Mouse (Mus musculus) gastrocnemius, postnatal 4 days (tissue): ENCODE data around the gene Cib4. TPM values are rescaled to one million over a fixed set of nuclear protein-coding genes. Genes with fewer than 3 reads are reported as not detected.

Experiments used
- DNase-seq, 2 experiments: peaks; one replicate each; pipeline ENCODE4 v3.0.0; 2021 to 2022; ENCODE audit warnings: low spot score in 2 of 2, mixed read lengths in 2 of 2
- total RNA-seq, 2 experiments: library from RNA; stranded (reverse); gene quantifications; 2 replicates each; pipeline ENCODE4 v1.2.3; 2021

Cib4 gene
- total RNA-seq, 2 experiments from 2014 or later = not detected

GRCm38 (mm10) chr5:30519494-30519893, 26.1 kb downstream of the Cib4 start:
- DNase-seq = no peak

- no peak for DNase-seq
These were observed 27.1 kb downstream of the Cib4 start for GRCm38 (mm10) chr5:30518547-30518946.

- peak in 1 of 2 experiments; percentile 34 for DNase-seq
These were observed 27.5 kb downstream of the Cib4 start for GRCm38 (mm10) chr5:30518108-30518507.

GRCm38 (mm10) chr5:30516376-30516775, 29.3 kb downstream of the Cib4 start:
- DNase-seq = peak in 1 of 2 experiments; percentile 36

GRCm38 (mm10) chr5:30513111-30513510, 32.5 kb downstream of the Cib4 start:
- DNase-seq = no peak

- DNase-seq = no peak
These were observed 48.3 kb downstream of the Cib4 start for GRCm38 (mm10) chr5:30497299-30497698.

GRCm38 (mm10) chr5:30496821-30497220, 48.8 kb downstream of the Cib4 start:
- DNase-seq = no peak

- no peak for DNase-seq
These were observed 50.3 kb downstream of the Cib4 start for GRCm38 (mm10) chr5:30495288-30495687.

GRCm38 (mm10) chr5:30494606-30495005, 51.0 kb downstream of the Cib4 start:
- DNase-seq = no peak

- DNase-seq = no peak
These were observed 51.9 kb downstream of the Cib4 start for GRCm38 (mm10) chr5:30493723-30494122.

- no peak for DNase-seq
These were observed 54.8 kb downstream of the Cib4 start for GRCm38 (mm10) chr5:30490845-30491244.

GRCm38 (mm10) chr5:30490215-30490614, 55.4 kb downstream of the Cib4 start:
- no peak for DNase-seq

GRCm38 (mm10) chr5:30485136-30485535, 60.5 kb downstream of the Cib4 start:
- no peak for DNase-seq

GRCm38 (mm10) chr5:30484591-30484990, 61.0 kb downstream of the Cib4 start:
- no peak for DNase-seq

GRCm38 (mm10) chr5:30483533-30483932, 62.1 kb downstream of the Cib4 start:
- no peak for DNase-seq

GRCm38 (mm10) chr5:30482319-30482718, 63.3 kb downstream of the Cib4 start:
- peak in 1 of 2 experiments; percentile 64 for DNase-seq

- DNase-seq = no peak
These were observed 69.1 kb downstream of the Cib4 start for GRCm38 (mm10) chr5:30476534-30476933.

- DNase-seq = no peak
These were observed 73.5 kb downstream of the Cib4 start for GRCm38 (mm10) chr5:30472148-30472547.

- no peak for DNase-seq
These were observed 75.2 kb downstream of the Cib4 start for GRCm38 (mm10) chr5:30470454-30470853.

GRCm38 (mm10) chr5:30466315-30466714, 79.3 kb downstream of the Cib4 start:
- no peak for DNase-seq

GRCm38 (mm10) chr5:30465861-30466260, 79.8 kb downstream of the Cib4 start, which contains the start of gene 1700001C02Rik:
Gene 1700001C02Rik, plus strand, starts transcription at chr5:30466047.
- DNase-seq = no peak

GRCm38 (mm10) chr5:30461821-30462220, 83.8 kb downstream of the Cib4 start, which contains the start of gene Otof:
Gene Otof, minus strand, starts transcription at chr5:30461932.
- peak in 1 of 2 experiments; percentile 43 for DNase-seq

GRCm38 (mm10) chr5:30460155-30460554, 85.5 kb downstream of the Cib4 start:
- DNase-seq = no peak

GRCm38 (mm10) chr5:30456056-30456455, 89.6 kb downstream of the Cib4 start:
- DNase-seq = no peak
